Mouse (Mus musculus) right cerebral cortex, postnatal 10 days (tissue): ENCODE measurements around the gene Tspan3.

Source experiments
- DNase-seq, 2 experiments: peaks; one replicate each; pipeline ENCODE4 v3.0.0; 2021; ENCODE audit warnings: low spot score in 2 of 2

Gene Tspan3

DNA sequence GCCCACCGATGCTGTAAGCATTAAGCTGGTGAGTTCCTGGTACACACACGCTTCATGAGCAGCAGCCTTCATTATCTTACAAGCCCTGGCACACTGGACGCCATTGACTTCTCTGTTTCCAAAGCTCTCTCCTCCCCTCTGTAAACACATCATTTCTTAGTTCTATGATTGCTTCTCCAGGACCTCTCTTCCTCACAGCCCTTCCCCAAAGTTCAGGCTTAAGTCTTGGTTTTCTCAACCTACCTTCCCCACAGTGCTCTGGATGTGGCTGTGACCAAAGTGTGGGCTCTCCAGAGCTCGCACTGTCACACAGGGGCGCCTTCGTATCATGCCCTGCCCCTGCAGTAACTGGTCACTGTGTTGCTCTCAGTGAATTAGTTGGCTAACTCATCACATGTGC lies at the start of gene Tspan3:
Gene Tspan3, minus strand, starts transcription at position 101 of the 400 bp plus-strand sequence.
- DNase-seq: no peak

DNA sequence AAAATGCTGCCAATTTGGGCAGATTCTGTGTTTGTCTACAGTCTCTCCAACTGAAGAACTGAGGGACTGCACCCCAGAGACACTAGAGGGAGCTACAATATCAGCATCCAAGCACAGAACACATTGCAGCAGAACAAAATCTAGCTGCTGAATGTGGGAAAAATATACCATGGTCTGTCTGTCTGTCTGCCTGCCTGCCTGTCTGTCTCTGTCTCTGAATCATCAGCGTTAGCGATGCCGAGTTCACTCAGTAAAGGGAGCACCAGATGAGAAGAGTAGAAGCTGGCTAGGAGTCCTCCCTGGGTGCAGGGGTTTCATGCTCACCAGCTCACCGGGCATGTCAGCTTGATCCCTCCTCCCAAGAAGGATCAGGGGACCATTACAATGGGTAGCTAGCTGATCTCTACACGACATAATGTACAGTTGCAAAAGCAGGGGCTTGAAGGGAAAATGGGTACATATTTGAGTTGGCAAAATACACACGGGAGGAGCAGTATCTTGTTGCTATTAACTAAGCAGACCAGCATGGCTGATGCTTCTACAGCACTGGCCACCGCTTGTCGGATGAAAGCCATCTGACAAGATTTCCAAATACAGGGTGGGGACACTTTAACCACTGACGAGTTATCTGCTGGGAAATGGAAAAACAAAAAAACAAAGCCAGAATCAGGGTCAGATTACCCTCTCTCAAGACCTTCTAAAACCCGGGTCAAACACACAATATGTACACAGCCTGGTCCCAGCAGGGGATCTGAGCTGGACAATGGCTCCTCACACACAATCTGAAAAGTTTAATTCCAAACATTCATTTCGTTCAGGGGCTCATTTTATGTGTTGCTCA lies 48.4 kb upstream of the Tspan3 start:
- peak; percentile 81 to 83 for DNase-seq

DNA sequence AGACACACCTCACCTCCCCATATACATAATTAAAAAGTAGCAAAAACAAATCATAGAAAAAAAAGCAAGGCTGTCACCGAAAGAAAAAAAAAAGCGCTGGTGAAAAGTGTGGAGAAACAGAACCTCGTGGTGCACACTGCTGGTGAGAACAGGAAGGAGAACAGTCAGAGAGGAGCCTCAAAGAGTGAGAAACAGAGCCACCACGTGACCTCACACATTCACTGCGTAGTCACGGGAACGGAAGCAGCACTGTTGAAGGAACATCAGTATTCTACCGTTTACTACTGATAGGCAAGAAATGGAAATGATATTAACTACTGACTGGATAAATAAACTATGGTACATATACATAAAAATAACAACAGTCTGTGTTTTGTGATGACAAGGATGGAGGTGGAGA lies 43.5 kb upstream of the Tspan3 start:
- DNase-seq: no peak

DNA sequence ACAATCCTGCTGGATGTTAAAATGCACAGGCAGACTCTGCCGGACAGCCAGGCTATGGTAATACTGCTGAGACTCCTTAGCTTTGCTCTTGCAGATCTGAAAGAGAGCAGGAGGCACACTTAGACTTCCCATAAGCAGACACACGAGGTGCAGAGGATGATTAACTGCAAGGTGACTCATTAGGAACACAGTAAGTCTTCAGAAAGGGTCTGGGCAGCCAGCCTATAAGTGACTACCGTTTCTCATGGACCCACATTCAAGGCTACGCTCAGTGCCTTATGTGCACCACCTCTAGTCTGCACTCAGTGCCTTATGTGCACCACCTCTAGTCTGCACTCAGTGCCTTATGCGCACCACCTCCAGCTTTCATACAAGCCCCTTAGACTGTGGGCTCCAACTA lies 42.2 kb upstream of the Tspan3 start:
- DNase-seq: no peak

DNA sequence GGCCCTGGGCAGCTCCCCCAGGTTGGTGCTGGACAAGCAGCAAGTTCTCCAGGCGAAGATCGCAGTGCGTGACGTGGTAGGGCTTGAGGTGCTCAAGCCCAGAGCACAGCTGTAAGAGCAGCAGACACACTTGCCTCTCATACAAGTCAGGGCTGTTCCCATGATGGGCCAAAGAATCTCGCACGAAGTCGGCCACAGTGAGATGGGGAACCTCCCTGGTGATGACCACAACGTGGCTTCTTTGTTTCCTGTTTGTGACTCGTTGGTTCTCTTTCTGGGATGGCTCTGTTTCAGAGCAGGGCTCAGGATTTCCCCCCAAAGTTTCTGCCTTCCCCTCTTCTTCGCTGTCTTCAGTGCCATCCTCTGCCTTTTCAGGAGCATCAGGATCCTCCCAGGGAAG lies 41.8 kb upstream of the Tspan3 start:
- DNase-seq: no peak

DNA sequence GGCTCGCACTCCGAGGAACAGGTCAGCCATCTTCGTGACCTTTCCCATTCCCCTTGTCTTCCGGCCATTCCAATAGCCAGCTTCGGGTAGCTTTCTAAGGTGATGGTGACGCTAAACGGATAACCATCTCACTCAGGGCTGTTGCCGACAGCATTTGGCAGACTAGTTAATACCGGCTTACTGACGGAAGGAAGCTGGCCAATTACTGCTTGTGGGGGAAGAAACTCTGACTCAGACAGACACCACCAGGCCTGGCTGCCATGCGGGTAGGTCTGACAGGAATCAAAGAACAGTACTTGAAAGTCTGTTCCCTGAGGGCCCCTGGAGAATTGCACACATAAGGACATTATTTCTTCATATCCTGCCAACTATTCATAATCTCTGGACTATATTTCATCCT lies 40.1 kb upstream of the Tspan3 start:
- DNase-seq: no peak

DNA sequence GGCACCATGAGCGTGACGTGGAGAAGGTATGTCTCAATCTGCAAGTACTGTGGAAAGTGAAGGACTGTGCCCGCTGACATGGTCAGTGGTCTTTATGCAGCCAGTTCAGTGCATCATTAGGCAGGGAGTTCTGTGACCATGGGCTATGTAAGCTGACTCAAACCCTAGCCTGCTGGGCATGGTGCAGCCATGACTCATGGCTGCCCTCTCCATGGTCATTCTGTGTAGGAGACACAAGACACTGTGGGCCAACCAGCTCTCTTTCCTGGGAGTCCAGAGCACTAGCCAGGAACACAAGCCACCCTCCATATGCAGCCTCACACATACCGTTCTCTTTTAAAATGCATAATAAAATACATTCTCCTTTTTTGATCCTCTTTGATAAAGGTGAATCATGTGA lies 39.0 kb upstream of the Tspan3 start:
- DNase-seq: no peak

DNA sequence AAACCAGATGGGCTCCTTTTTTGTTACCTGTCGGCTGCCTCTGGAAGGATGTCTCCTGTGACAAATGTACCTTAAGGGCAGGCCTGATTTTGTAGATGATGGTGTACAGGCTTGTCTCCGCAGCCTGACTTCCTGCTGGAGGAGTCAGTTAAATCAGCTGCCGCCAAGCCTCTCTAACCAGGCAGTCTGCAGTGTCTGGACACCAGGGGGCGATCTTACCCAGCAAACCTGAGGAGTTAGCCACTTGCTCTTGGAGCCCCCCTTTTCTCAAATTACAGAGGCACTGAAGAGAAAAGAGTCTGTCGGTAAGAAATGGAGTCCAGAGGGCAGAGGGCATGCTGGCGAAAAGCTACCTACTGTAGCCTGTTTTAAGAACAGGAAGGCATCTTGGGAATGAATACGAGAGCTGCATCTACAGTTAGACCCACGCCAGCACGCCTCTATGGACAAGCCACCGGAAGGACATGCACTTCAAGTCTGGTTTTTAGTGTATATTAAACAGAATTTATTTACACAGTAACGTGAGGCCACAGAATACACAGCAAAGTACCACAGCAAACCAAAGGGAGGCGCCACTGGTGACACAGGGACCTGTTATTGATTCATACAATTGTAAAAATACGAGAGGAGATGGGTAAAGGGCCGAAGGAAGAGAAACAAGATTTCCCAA lies 35.5 kb upstream of the Tspan3 start:
- peak; percentile 89 to 93 for DNase-seq

DNA sequence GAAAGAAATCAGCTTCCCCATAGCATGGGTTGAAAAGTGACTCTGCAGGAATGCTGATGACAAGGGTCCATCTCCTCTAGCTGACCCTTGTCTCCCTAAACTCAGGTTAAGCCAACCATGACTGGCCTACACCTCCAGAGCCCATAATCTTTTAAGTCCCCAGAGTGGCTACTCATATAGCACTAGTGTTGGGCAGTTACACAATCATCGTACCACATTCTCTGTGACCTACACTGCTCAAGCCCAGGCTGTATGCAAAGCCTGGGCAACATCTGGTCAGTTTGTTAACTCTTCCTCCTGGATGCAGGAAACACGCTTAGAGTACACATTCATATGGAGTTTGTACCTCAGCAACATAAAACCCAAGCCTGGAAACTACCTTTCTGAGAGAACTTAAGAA lies 34.9 kb upstream of the Tspan3 start:
- DNase-seq: no peak

DNA sequence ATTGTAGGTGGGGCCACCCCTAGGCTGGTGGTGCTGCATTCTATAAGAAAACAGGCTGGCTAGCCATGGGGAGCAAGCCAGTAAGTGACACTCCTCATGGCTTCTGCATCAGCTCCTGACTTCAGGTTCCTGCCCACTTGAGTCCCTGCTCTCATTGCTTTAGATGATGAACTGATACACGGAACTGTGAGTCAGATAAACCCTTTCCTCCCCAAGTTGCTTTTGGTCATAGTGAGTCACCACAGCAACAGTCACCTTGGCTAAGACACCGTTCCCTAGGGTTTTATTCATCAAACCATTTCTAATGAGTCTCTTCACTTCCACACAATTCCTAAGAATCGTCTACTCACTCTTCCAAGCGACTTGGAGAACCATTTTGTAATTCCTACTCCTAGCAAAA lies 31.6 kb upstream of the Tspan3 start:
- DNase-seq: no peak

DNA sequence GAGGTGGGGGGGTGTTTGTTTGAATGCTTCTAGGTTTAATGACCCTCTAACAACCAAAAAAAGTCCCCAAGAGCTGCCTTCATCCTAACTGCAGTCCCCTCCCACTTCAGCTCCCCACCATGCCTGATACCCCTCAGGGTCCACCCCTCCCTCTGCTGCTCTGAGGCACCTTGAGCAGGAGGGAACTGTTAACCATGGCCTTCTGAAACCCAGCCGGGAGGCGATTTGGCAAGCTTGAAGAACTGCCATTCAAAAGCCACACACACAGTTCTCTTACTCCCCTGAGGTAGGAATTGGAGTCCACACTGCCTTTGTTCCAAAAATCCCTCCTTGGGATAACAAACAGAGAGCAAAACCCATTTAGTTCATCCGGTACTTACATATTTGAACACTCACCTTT lies 29.9 kb upstream of the Tspan3 start:
- DNase-seq: no peak

DNA sequence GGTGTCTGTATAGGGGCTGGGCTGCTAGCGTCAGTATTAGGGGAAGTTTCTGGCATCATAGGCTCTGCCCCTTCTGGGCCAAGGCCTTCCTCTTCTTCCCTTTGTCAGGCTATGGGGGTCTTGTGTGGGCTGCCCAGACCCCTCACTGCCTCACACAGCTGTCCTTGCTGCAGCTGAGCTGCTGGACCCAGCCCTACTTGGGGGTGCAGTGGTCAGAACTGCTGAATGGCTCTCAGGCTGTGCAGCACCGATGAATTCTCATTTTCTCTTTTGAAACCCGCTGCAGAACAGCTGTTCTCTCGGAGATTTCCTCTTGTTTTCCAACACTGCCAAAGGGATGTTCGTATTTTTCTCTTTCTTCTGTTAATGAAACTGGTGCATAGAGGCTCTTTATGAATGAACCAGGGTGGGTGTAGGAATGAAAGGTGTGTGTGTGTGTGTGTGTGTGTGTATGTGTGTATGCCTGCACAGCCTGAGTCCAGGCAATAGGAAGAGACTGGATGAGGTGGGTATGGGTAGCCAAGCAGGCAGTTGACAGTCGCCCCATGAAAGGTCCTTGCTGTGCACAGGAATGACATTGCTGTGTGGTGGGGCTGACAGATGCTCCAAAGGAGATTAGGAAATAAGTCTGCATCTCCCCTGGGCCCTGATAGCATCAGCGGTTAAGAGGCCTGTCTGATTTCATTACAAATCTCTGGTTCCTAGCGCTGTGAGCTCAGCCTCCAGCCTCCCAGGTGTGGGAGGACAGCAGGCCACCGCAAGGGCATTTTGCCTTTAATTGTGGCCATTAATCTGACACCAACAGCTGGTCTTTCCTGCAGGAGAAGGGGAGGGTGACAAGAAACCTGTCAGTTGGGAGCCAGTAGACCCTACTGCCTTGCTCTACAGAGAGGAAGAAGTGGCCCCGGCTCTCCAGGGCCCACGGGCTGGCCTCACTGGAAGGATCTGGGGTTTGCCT lies 26.5 kb upstream of the Tspan3 start:
- no peak for DNase-seq

DNA sequence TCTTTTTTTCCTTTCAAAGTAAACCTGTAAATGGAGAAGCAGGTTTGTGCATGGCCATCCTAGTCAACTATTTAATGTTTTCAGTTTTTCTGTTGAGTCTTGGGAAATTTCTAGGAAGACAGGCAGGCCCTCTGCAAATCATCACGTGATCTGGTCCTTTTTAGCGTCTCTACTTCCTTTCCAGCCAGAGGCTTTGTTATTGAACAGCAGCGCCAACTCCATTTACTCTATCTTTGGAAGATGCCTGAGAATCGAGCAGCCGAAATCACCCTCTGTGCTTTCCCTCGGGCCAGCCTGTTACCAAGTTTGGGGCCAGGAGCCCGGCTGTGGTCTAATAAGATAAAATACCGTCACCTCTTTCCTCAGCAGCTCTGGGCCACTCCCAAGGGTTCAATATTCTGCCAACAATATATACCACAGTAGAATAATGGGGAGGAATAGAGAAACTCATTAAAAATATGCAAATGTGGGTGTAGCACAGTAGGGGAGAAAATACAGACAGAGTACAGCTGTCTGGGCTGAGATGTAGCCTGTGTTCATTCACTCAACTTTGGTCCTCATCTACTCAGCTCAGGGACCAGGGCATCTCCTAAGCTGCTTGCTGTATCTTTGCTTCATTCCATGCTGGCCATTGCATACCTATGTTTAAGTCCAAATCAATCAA lies 15.0 kb upstream of the Tspan3 start:
- DNase-seq: no peak

DNA sequence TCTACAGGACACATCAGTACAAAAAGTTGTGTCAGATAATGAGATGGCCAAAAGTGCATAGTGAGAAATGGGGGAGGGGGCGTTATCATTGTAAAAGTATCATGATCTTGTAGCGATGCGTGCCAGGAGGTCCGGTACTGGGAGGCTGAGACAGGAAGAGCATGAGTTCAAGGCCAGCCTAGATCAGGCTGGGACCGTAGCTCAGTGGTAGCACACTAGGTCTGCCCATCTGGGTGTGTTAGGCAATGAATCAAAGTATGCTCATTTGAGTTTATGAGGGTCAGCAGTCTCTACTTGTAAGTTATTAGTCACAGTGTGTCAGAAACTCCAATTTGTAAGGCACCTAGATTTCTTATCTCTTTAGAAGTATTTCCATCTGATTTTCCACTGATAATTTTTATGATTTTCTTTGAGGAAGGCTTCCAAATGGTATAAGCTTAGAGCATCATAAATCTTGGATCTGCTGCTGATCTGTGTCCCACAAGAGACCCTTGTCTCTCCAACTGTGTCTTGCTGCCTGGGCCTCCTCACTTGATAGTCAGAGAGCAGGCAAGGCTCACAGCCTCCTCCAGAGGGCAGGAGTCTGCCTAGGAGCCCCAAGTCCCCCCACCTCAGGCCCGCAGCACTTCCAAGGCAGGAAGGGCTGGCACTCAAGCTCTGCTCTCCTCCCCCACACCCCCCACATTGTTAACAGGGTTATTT lies 14.3 kb upstream of the Tspan3 start:
- DNase-seq: peak in 1 of 2 experiments; percentile 48

DNA sequence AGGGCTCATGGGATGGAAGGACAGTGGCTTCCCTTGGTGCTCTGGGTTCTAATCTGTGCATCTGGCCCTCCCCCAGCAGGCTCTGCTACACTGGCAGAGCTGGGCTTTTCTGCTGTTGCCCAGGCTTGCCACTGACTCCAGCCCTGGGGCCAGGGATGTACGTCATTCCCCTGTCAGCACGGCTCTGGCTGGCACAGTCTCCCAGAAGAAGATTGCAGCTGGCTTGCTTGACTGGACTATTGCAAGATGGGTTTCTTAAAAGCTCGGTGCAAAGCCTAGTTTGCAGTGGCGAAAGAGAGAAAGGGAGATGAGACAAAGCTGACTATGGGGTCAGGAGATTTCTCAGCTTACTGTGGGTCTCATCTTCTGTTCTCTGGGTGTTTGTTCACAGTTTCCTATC lies 12.1 kb upstream of the Tspan3 start:
- no peak for DNase-seq

DNA sequence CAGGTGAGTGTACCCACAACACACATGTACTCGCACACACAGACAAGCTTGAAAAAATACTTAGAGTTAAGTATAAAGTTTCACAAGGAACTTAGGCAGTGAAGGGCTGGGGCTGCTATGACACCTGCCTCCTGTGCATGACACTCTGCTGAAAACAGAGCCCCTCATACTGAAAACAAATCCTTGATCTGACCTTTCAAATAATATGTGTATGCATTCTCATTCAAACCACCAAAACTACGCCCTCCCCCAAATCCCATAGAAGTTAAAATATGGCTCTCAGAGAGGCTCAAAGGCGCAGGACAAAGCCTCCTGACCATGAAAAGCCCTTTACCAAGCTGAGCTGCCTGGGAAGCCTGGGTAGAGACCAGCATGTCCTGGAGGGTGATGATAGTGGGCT lies 10.0 kb upstream of the Tspan3 start:
- DNase-seq: no peak

DNA sequence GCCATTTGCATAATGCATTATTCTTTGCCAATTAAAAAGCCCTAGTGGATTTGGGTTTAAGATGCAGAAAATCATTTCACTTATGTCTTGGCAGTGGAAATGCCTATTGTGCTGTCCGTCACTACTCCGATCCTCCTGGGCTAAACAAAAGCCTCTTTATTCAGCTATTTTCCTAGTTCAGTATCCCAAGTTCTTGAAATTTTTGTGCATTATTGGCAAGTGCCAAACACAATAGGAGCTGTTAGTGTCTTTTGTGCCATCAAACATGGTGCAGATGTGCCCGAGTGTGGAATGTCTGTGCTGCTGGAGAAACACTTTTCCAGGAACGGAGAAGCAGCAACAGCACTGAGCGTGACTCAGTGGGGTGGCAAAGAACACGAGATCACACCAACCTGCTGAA lies 2.4 kb upstream of the Tspan3 start:
- DNase-seq: no peak

DNA sequence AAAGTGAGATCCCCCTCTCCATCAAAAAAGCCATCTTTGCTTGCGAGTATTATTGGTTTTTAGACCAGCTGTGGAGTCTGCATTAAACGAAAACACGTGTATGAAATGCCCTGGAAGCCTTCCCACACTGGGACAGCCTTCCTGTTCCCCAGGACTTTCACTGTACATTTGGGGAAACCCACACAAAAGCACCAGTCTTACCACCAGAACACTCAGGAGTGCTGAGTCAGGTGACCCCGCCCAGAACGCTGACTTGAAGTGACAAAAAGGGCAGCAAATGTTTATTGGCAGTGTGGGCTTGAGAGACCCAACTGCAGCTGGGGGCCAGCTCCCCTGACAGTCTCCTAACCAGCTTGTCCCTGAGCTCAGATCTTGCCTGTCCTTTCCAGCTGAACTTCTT lies 884 bp upstream of the Tspan3 start:
- DNase-seq: no peak

DNA sequence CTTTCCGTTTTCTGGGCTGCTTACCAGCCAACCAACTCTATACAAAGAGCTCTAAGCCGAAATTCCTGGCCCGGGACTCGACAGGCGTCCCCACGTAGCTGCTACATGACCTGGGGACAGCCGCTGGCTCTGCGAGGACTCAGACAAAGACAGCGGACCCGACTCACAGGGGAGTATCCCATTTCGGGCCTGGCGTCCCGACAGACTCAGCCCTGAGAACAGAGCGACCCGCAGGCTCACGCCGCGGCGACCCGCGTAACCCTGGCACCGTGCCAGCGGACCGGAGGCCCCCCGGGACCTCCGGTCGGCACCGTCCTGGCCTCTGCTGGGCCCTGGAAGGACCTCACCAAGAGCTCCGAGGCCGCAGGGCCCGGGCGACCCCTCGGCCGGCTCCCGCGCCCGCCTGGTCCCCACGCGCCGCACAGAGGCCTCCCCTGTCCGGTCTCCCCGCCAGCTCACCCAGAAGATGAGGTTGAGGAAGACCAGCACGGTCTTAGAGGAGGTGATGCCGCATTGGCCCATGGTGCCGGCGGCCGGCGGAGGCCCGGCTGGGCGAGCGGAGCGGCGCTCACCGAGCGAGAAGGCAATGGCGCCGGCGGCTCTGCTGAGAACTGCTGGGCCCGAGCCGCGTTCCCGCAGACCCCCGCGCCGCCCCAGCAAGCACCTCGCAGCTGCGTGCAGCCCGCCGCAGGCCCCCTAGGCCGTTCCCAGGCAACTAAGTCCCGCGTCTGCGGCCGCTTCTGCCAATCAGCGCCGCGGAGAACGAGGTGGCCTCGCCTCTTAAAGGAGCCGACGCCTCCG lies 4.7 kb downstream of the Tspan3 start:
- DNase-seq: peak; percentile 97

DNA sequence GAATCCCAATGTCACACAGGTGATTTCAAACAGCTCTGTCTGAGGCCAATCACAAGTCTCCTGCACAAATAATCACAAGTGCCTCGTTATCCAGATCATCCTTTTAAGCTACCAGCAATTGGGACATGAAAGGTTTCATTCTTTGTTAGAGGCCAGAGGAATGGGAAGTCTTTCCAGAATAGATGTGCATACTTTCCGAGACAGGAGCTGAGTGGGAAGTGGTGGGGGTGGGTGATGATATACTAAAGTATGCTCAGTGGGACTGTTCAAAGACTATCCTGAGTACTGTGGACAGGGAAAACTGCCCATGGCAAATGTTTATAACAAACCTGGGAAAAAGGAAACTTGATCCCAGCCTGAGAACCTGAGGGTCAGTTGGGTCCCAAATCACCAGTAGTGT lies 5.8 kb downstream of the Tspan3 start:
- no peak for DNase-seq
